Mouse (Mus musculus): ENCODE measurements around the gene Sec22b. TPM values are rescaled to one million over a fixed set of nuclear protein-coding genes. Genes with fewer than 3 reads are reported as not detected.

Sec22b gene
- total RNA-seq, 2 experiments from 2014 or later, result 24.2 to 32.1 TPM

GRCm38 (mm10) chr3:97874777-97875176 is 26.2 kb upstream of the Sec22b start:
- no peak overlapping the region for H3K27ac ChIP-seq
- no peak for TF ChIP-seq CTCF (IDR thresholded peaks at IDR 0.05)
- no peak overlapping the region for H3K4me3 ChIP-seq
- intact Hi-C loops (cut with DNase I), result no loop called here
- no peak for DNase-seq

GRCm38 (mm10) chr3:97876259-97876658 is 24.7 kb upstream of the Sec22b start:
- no peak for DNase-seq
- intact Hi-C loops (cut with DNase I), result no loop called here

GRCm38 (mm10) chr3:97879222-97879621 is 21.8 kb upstream of the Sec22b start:
- peak; percentile 84 for DNase-seq
- Histone ChIP-seq H3K27ac (no peak overlapping the region), H3K4me3 (no peak overlapping the region)
- peak; percentile 93 for TF ChIP-seq CTCF (IDR thresholded peaks at IDR 0.05)
- intact Hi-C loops (cut with DNase I), result loop anchor here (1.0 to 2.0 kb wide), 3 partner anchors 39 to 198 kb away; no protein-coding TSS in a partner anchor

More at GRCm38 (mm10) chr3:97876259-97876658, 24.7 kb upstream of the Sec22b start:
- Histone ChIP-seq H3K4me3 (no peak overlapping the region), H3K27ac (no peak overlapping the region)
- no peak for TF ChIP-seq CTCF (IDR thresholded peaks at IDR 0.05)

- TF ChIP-seq CTCF (IDR thresholded peaks at IDR 0.05), result no peak
- no peak for DNase-seq
- H3K4me3 ChIP-seq, result no peak overlapping the region
- intact Hi-C loops (cut with DNase I), result no loop called here
- H3K27ac ChIP-seq, result no peak overlapping the region
Measured at GRCm38 (mm10) chr3:97881576-97881975, 19.4 kb upstream of the Sec22b start.

- no peak for TF ChIP-seq CTCF (IDR thresholded peaks at IDR 0.05)
- intact Hi-C loops (cut with DNase I), result no loop called here
- H3K27ac ChIP-seq, result no peak overlapping the region
- DNase-seq, result no peak
- H3K4me3 ChIP-seq, result no peak overlapping the region
Measured at GRCm38 (mm10) chr3:97887785-97888167, 13.2 kb upstream of the Sec22b start.

- intact Hi-C loops (cut with DNase I), result no loop called here
- TF ChIP-seq CTCF (IDR thresholded peaks at IDR 0.05), result no peak
- no peak within 1 kb of the TSS for H3K27ac ChIP-seq
- DNase-seq, result peak; percentile 69
- H3K4me3 ChIP-seq, result peak within 1 kb of the TSS; percentile 63
Measured at GRCm38 (mm10) chr3:97888168-97888901, 12.7 kb upstream of the Sec22b start, which contains the start of gene Pde4dip. Gene Pde4dip (minus strand): TSS chr3:97888707.

- Histone ChIP-seq H3K27ac (no peak overlapping the region), H3K4me3 (no peak overlapping the region)
- DNase-seq, result no peak
- no peak for TF ChIP-seq CTCF (IDR thresholded peaks at IDR 0.05)
- intact Hi-C loops (cut with DNase I), result no loop called here
Measured at GRCm38 (mm10) chr3:97890205-97890604, 10.8 kb upstream of the Sec22b start.

- no peak overlapping the region for H3K27ac ChIP-seq
- DNase-seq, result no peak
- peak; percentile 60 for TF ChIP-seq CTCF (IDR thresholded peaks at IDR 0.05)
- intact Hi-C loops (cut with DNase I), result no loop called here
- H3K4me3 ChIP-seq, result no peak overlapping the region
Measured at GRCm38 (mm10) chr3:97894695-97895094, 6.3 kb upstream of the Sec22b start.

GRCm38 (mm10) chr3:97898381-97898780 is 2.6 kb upstream of the Sec22b start:
- no peak for TF ChIP-seq CTCF (IDR thresholded peaks at IDR 0.05)
- intact Hi-C loops (cut with DNase I), result no loop called here
- H3K4me3 ChIP-seq, result no peak overlapping the region
- no peak for DNase-seq
- H3K27ac ChIP-seq, result no peak overlapping the region

GRCm38 (mm10) chr3:97901586-97901985 is 596 bp downstream of the Sec22b start:
- intact Hi-C loops (cut with DNase I), result no loop called here
- peak overlapping the region; percentile 91 for H3K27ac ChIP-seq
- H3K4me3 ChIP-seq, result peak overlapping the region; percentile 90
- DNase-seq, result no peak
- no peak for TF ChIP-seq CTCF (IDR thresholded peaks at IDR 0.05)

GRCm38 (mm10) chr3:97909737-97910136 is 8.7 kb downstream of the Sec22b start:
- no peak overlapping the region for H3K4me3 ChIP-seq
- intact Hi-C loops (cut with DNase I), result no loop called here
- H3K27ac ChIP-seq, result no peak overlapping the region
- DNase-seq, result no peak
- TF ChIP-seq CTCF (IDR thresholded peaks at IDR 0.05), result no peak

- Histone ChIP-seq H3K27ac (peak overlapping the region; percentile 68), H3K4me3 (no peak overlapping the region)
- no peak for TF ChIP-seq CTCF (IDR thresholded peaks at IDR 0.05)
- intact Hi-C loops (cut with DNase I), result no loop called here
- DNase-seq, result no peak
Measured at GRCm38 (mm10) chr3:97911093-97911492, 10.1 kb downstream of the Sec22b start.

- TF ChIP-seq CTCF (IDR thresholded peaks at IDR 0.05), result peak; percentile 53
- DNase-seq, result no peak
- H3K4me3 ChIP-seq, result no peak overlapping the region
Measured at GRCm38 (mm10) chr3:97915081-97915480, 14.1 kb downstream of the Sec22b start.

More at GRCm38 (mm10) chr3:97915081-97915480, 14.1 kb downstream of the Sec22b start:
- no peak overlapping the region for H3K27ac ChIP-seq
- intact Hi-C loops (cut with DNase I), result no loop called here
